Mouse (Mus musculus) MEL (cell line): ENCODE measurements around the gene Nptn. TPM values are rescaled to one million over a fixed set of nuclear protein-coding genes. Genes with fewer than 3 reads are reported as not detected.

Experiments used
- DNase-seq: peaks from one replicate; pipeline ENCODE4 v3.0.0; 2011; ENCODE audit warnings: low read depth, low spot score
- H3K27ac ChIP-seq: 2 replicates; pipeline ENCODE4 v1.5.1; 2012; ENCODE audit warnings: low read depth, mild to moderate bottlenecking, control low read depth, low read length, moderate library complexity; ENCODE audit not compliant: control insufficient read depth
- H3K27me3 ChIP-seq, 2 experiments: fragments of 150-350 bp in 1 of 2; sonication (generic) in 1 of 2; 2 replicates each; pipeline ENCODE4 v1.6.1; 2012; ENCODE audit warnings: low read length in 2 of 2, mild to moderate bottlenecking in 2 of 2, improper control_type of control experiment in 1 of 2, moderate library complexity in 1 of 2; ENCODE audit not compliant: insufficient read depth in 2 of 2, control insufficient read depth in 1 of 2
- H3K36me3 ChIP-seq, 2 experiments: 2 replicates each; pipeline ENCODE4 v1.6.1; 2012 to 2014; ENCODE audit warnings: low read length in 2 of 2, improper control_type of control experiment in 1 of 2, inconsistent platforms in 1 of 2, mild to moderate bottlenecking in 1 of 2; ENCODE audit not compliant: insufficient read depth in 2 of 2, control insufficient read depth in 1 of 2
- H3K4me1 ChIP-seq, 2 experiments: fragments of 150-350 bp in 1 of 2; sonication (generic) in 1 of 2; 2 replicates each; pipeline ENCODE4 v1.6.1; 2012; ENCODE audit warnings: low read length in 2 of 2, improper control_type of control experiment in 1 of 2, mild to moderate bottlenecking in 1 of 2; ENCODE audit not compliant: insufficient read depth in 2 of 2, control insufficient read depth in 1 of 2
- H3K4me3 ChIP-seq, 2 experiments: fragments of 150-350 bp in 1 of 2; sonication (generic) in 1 of 2; 2 replicates each; pipeline ENCODE4 v1.5.1; 2012; ENCODE audit warnings: low read depth in 2 of 2, low read length in 2 of 2, mild to moderate bottlenecking in 2 of 2, moderate library complexity in 2 of 2, control low read depth in 1 of 2, improper control_type of control experiment in 1 of 2; ENCODE audit not compliant: control insufficient read depth in 1 of 2, insufficient read depth in 1 of 2
- H3K79me2 ChIP-seq: 2 replicates; pipeline ENCODE4 v1.6.1; 2012; ENCODE audit warnings: mild to moderate bottlenecking, low read length, moderate library complexity; ENCODE audit not compliant: control insufficient read depth, poor library complexity, insufficient read depth
- H3K9ac ChIP-seq: 2 replicates; pipeline ENCODE4 v1.6.1; 2012; ENCODE audit warnings: low read depth, mild to moderate bottlenecking, control low read depth, low read length, moderate library complexity; ENCODE audit not compliant: control insufficient read depth, poor library complexity, severe bottlenecking
- H3K9me3 ChIP-seq: fragments of 150-350 bp; sonication (generic); replicated peaks from 2 replicates; pipeline ENCODE4 v1.6.1; 2012; ENCODE audit warnings: mild to moderate bottlenecking, low read length, improper control_type of control experiment, moderate library complexity; ENCODE audit not compliant: insufficient read depth
- BHLHE40 ChIP-seq: IDR thresholded peaks from 2 replicates; pipeline ENCODE4 v1.6.1; 2012; ENCODE audit warnings: low read depth, mild to moderate bottlenecking, inconsistent platforms, low read length, improper control_type of control experiment, borderline replicate concordance
- CHD2 ChIP-seq: IDR thresholded peaks from 2 replicates; pipeline ENCODE4 v1.6.1; 2011; ENCODE audit warnings: low read length, improper control_type of control experiment
- CTCF ChIP-seq, 3 experiments: IDR thresholded peaks in 2 of 3; conservative IDR thresholded peaks in 1 of 3; 2 replicates each; pipeline ENCODE4 v1.5.1; 2011 to 2012; ENCODE audit warnings: low read length in 3 of 3, low read depth in 2 of 3, mild to moderate bottlenecking in 2 of 3, improper control_type of control experiment in 1 of 3, inconsistent platforms in 1 of 3, mixed read lengths in 1 of 3, moderate library complexity in 1 of 3; ENCODE audit not compliant: control insufficient read depth in 1 of 3, insufficient read depth in 1 of 3, poor library complexity in 1 of 3, severe bottlenecking in 1 of 3
- E2F4 ChIP-seq: IDR thresholded peaks from 2 replicates; pipeline ENCODE4 v1.6.1; 2011; ENCODE audit warnings: low read depth, low read length, improper control_type of control experiment, borderline replicate concordance
- ELF1 ChIP-seq: IDR thresholded peaks from 2 replicates; pipeline ENCODE4 v1.6.1; 2014; ENCODE audit warnings: low read depth, mild to moderate bottlenecking, inconsistent platforms, low read length, improper control_type of control experiment, moderate library complexity
- EP300 ChIP-seq, 2 experiments: IDR thresholded peaks; 2 replicates each; pipeline ENCODE4 v1.6.1; 2011; ENCODE audit warnings: improper control_type of control experiment in 2 of 2, low read length in 2 of 2, low read depth in 1 of 2, mild to moderate bottlenecking in 1 of 2
- ETS1 ChIP-seq: IDR thresholded peaks from 2 replicates; pipeline ENCODE4 v1.6.1; 2012; ENCODE audit warnings: low read depth, mild to moderate bottlenecking, inconsistent platforms, low read length, improper control_type of control experiment, moderate library complexity
- GABPA ChIP-seq: IDR thresholded peaks from 2 replicates; pipeline ENCODE4 v1.6.1; 2012; ENCODE audit warnings: low read depth, mild to moderate bottlenecking, inconsistent platforms, low read length, improper control_type of control experiment, moderate library complexity
- GATA1 ChIP-seq: IDR thresholded peaks from 2 replicates; pipeline ENCODE4 v1.6.1; 2011; ENCODE audit warnings: low read depth, low read length, improper control_type of control experiment
- JUND ChIP-seq: IDR thresholded peaks from 2 replicates; pipeline ENCODE4 v1.6.1; 2011; ENCODE audit warnings: low read depth, mild to moderate bottlenecking, improper control_type of control experiment, low read length
- MAFK ChIP-seq: IDR thresholded peaks from 2 replicates; pipeline ENCODE4 v1.6.1; 2011; ENCODE audit warnings: low read depth, mild to moderate bottlenecking, low read length, improper control_type of control experiment, borderline replicate concordance
- MAX ChIP-seq: IDR thresholded peaks from 2 replicates; pipeline ENCODE4 v1.6.1; 2011; ENCODE audit warnings: low read length, improper control_type of control experiment
- MEF2A ChIP-seq: IDR thresholded peaks from 2 replicates; pipeline ENCODE4 v1.6.1; 2014; ENCODE audit warnings: low read depth, mild to moderate bottlenecking, inconsistent platforms, low read length, improper control_type of control experiment; ENCODE audit not compliant: poor library complexity, insufficient replicate concordance, severe bottlenecking; ENCODE audit errors: extremely low read depth
- MXI1 ChIP-seq: IDR thresholded peaks from 2 replicates; pipeline ENCODE4 v1.6.1; 2011; ENCODE audit warnings: mild to moderate bottlenecking, low read depth, low read length, improper control_type of control experiment
- MYC ChIP-seq: IDR thresholded peaks from 2 replicates; pipeline ENCODE4 v1.6.1; 2011; ENCODE audit warnings: low read depth, mild to moderate bottlenecking, low read length, improper control_type of control experiment, moderate library complexity
- POLR2AphosphoS2 ChIP-seq: IDR thresholded peaks from 2 replicates; pipeline ENCODE4 v1.6.1; 2011; ENCODE audit warnings: low read length, improper control_type of control experiment
- POLR2AphosphoS5 ChIP-seq: IDR thresholded peaks from 2 replicates; pipeline ENCODE4 v1.6.1; 2012; ENCODE audit warnings: low read depth, borderline replicate concordance, mild to moderate bottlenecking, inconsistent platforms, low read length, moderate library complexity, mixed read lengths
- RAD21 ChIP-seq: IDR thresholded peaks from 2 replicates; pipeline ENCODE4 v1.6.1; 2011; ENCODE audit warnings: mild to moderate bottlenecking, low read depth, low read length, improper control_type of control experiment
- RCOR1 ChIP-seq: IDR thresholded peaks from 2 replicates; pipeline ENCODE4 v1.6.1; 2012; ENCODE audit warnings: low read depth, mild to moderate bottlenecking, inconsistent platforms, low read length, improper control_type of control experiment
- SIN3A ChIP-seq: IDR thresholded peaks from 2 replicates; pipeline ENCODE4 v1.6.1; 2012; ENCODE audit warnings: low read length, improper control_type of control experiment, inconsistent platforms
- SMC3 ChIP-seq: IDR thresholded peaks from 2 replicates; pipeline ENCODE4 v1.6.1; 2011; ENCODE audit warnings: low read depth, low read length, improper control_type of control experiment
- TAL1 ChIP-seq: IDR thresholded peaks from 2 replicates; pipeline ENCODE4 v1.6.1; 2012; ENCODE audit warnings: mild to moderate bottlenecking, inconsistent platforms, low read length, moderate library complexity, mixed read lengths
- TBP ChIP-seq: IDR thresholded peaks from 2 replicates; pipeline ENCODE4 v1.8.0; 2011; ENCODE audit warnings: low read depth, low read length, improper control_type of control experiment
- TCF12 ChIP-seq: IDR thresholded peaks from 2 replicates; pipeline ENCODE4 v1.6.1; 2014; ENCODE audit warnings: low read depth, mild to moderate bottlenecking, inconsistent platforms, low read length, improper control_type of control experiment, moderate library complexity
- UBTF ChIP-seq: IDR thresholded peaks from 2 replicates; pipeline ENCODE4 v1.6.1; 2012; ENCODE audit warnings: low read depth, mild to moderate bottlenecking, inconsistent platforms, low read length, improper control_type of control experiment, moderate library complexity, borderline replicate concordance; ENCODE audit not compliant: insufficient read depth
- USF1 ChIP-seq: IDR thresholded peaks from 2 replicates; pipeline ENCODE4 v1.6.1; 2014; ENCODE audit warnings: low read depth, mild to moderate bottlenecking, inconsistent platforms, low read length, improper control_type of control experiment, moderate library complexity
- ZC3H11A ChIP-seq: IDR thresholded peaks from 2 replicates; pipeline ENCODE4 v1.6.1; 2012; ENCODE audit warnings: low read depth, mild to moderate bottlenecking, inconsistent platforms, low read length, improper control_type of control experiment
- ZKSCAN1 ChIP-seq: IDR thresholded peaks from 2 replicates; pipeline ENCODE4 v1.6.1; 2012; ENCODE audit warnings: low read depth, mild to moderate bottlenecking, inconsistent platforms, low read length, improper control_type of control experiment, moderate library complexity
- ZNF384 ChIP-seq: IDR thresholded peaks from 2 replicates; pipeline ENCODE4 v1.6.1; 2012; ENCODE audit warnings: low read depth, mild to moderate bottlenecking, inconsistent platforms, low read length, improper control_type of control experiment
- polyA plus RNA-seq, 2 experiments: library from polyadenylated mRNA; stranded (reverse) in 1 of 2; unstranded in 1 of 2; fragments of >175 nt in 1 of 2; fragments of >200 nt in 1 of 2; gene quantifications; 2 replicates each; pipeline versions ENCODE4 v1.2.1 to v1.2.4; 2012; ENCODE audit warnings: low replicate concordance in 2 of 2, low read depth in 1 of 2; ENCODE audit not compliant: insufficient read length in 2 of 2, insufficient read depth in 1 of 2, missing spikeins in 1 of 2
- total RNA-seq: library from RNA; depleted of rRNA; stranded (reverse); fragments of 300-350 nt; gene quantifications from 2 replicates; pipeline ENCODE4 v1.2.3, GENCODE M21; 2012

The Nptn gene
- total and polyA plus RNA-seq, 3 experiments: 71.4 to 199 TPM; not detected in 1

GRCm38 (mm10) chr9:58584323-58584722 is 2.3 kb downstream of the Nptn start:
- H3K27me3 ChIP-seq: no peaks in the 10 kb centered on the region
- peaks cover 3 to 40% of the 10 kb centered on the region in 2 experiments; a peak in 3 of 4 replicates for H3K36me3 ChIP-seq
- no peaks in the 10 kb centered on the region for H3K9me3 ChIP-seq
- H3K27ac ChIP-seq: no peak overlapping the region
- peaks cover 8 to 13% of the 10 kb centered on the region in 2 experiments; a peak in 3 of 4 replicates for H3K4me1 ChIP-seq
- no peak overlapping the region for H3K9ac ChIP-seq
- peak; percentile 51 for TF ChIP-seq USF1
- TF ChIP-seq ZC3H11A: no peak
- peaks cover 46% of the 10 kb centered on the region for H3K79me2 ChIP-seq
- DNase-seq: no peak
- peak overlapping the region in 1 of 2 experiments; percentile 6; a peak in 1 of 4 replicates for H3K4me3 ChIP-seq

GRCm38 (mm10) chr9:58588657-58589056 is 6.6 kb downstream of the Nptn start:
- peak; percentile 47; the same call in 1 of the 2 replicates for TF ChIP-seq GATA1
- no peak for TF ChIP-seq E2F4
- peak; percentile 81 for TF ChIP-seq ETS1
- TF ChIP-seq MXI1: no peak
- peak; percentile 96 for TF ChIP-seq MEF2A
- no peak for TF ChIP-seq TAL1
- TF ChIP-seq CTCF (IDR thresholded peaks at IDR 0.05 in 2 of 3, conservative IDR thresholded peaks at IDR 0.05 in 1 of 3; ENCODE audit: control insufficient read depth in 1 of 3, insufficient read depth in 1 of 3, low read depth in 2 of 3, low read length in 3 of 3, poor library complexity in 1 of 3, severe bottlenecking in 1 of 3): no peak
- no peak for TF ChIP-seq CHD2
- no peak for TF ChIP-seq MYC
- TF ChIP-seq POLR2AphosphoS5: no peak
- no peak for TF ChIP-seq GABPA
- no peak for TF ChIP-seq UBTF
- TF ChIP-seq ZC3H11A: no peak
- TF ChIP-seq USF1: no peak
- peak; percentile 6 to 40; a peak in 1 of 4 replicates for TF ChIP-seq EP300 (IDR thresholded peaks at IDR 0.05; ENCODE audit: low read depth in 1 of 2, low read length in 2 of 2)
- no peak for TF ChIP-seq SIN3A
- TF ChIP-seq ZKSCAN1: no peak
- 0 out of 2 replicates have a peak, but pooled peaks have one; percentile 15 for TF ChIP-seq ZNF384
- TF ChIP-seq BHLHE40: peak; percentile 43; the same call in 1 of the 2 replicates
- TF ChIP-seq RAD21: no peak
- TF ChIP-seq TCF12: 0 out of 2 replicates have a peak, but pooled peaks have one; percentile 19
- TF ChIP-seq RCOR1: 0 out of 2 replicates have a peak, but pooled peaks have one; percentile 11
- TF ChIP-seq TBP: peak; percentile 98
- TF ChIP-seq ELF1: no peak
- TF ChIP-seq MAX: no peak
- TF ChIP-seq MAFK: peak; percentile 70; the same call in 1 of the 2 replicates
- TF ChIP-seq SMC3: no peak
- no peak for TF ChIP-seq JUND
- TF ChIP-seq POLR2AphosphoS2: no peak
- H3K4me1 ChIP-seq: peaks cover 7 to 17% of the 10 kb centered on the region in 2 experiments; a peak in 3 of 4 replicates
- peak; percentile 81 for DNase-seq

More at GRCm38 (mm10) chr9:58588657-58589056, 6.6 kb downstream of the Nptn start:
- peaks cover 6 to 47% of the 10 kb centered on the region in 2 experiments for H3K36me3 ChIP-seq
- H3K9me3 ChIP-seq: no peaks in the 10 kb centered on the region
- peak overlapping the region; percentile 19; the same call in 1 of the 2 replicates for H3K27ac ChIP-seq
- H3K4me3 ChIP-seq: peak overlapping the region in 1 of 2 experiments; percentile 20; a peak in 1 of 4 replicates
- H3K79me2 ChIP-seq: peaks cover 53% of the 10 kb centered on the region
- no peaks in the 10 kb centered on the region for H3K27me3 ChIP-seq
- no peak overlapping the region for H3K9ac ChIP-seq
